Mouse (Mus musculus) brain, embryonic 14.5 days (tissue): Measurements from ENCODE around the gene Prmt3.

Experiments used
- CTCF ChIP-seq: fragments of 200-500 bp; IDR thresholded peaks from 2 replicates; pipeline ENCODE4 v1.5.1; 2012; ENCODE audit warnings: inconsistent platforms, mild to moderate bottlenecking, moderate library complexity, borderline replicate concordance; ENCODE audit not compliant: insufficient read depth, insufficient read length; ENCODE audit errors: extremely low read depth
- POLR2A ChIP-seq: fragments of 200-500 bp; IDR thresholded peaks from 2 replicates; pipeline ENCODE4 v1.6.1; 2012; ENCODE audit warnings: mild to moderate bottlenecking, inconsistent platforms, borderline replicate concordance; ENCODE audit not compliant: poor library complexity, insufficient read depth, insufficient read length, severe bottlenecking; ENCODE audit errors: extremely low read depth

GRCm38 (mm10) chr7:49847939-49848338 is 69.8 kb downstream of the Prmt3 start:
- TF ChIP-seq CTCF (no peak), POLR2A (no peak)
